Mouse (Mus musculus) liver, embryonic 14.5 days (tissue): ENCODE data around the gene Arhgap27. TPM values are rescaled to one million over a fixed set of nuclear protein-coding genes. Genes with fewer than 3 reads are reported as not detected.

Experiments
- ATAC-seq: fragments of 200-750 bp; cut with Nextera tagmentation; 2 replicates; pipeline ENCODE4 v1.8.0; 2017; ENCODE audit warnings: moderate number of reproducible peaks, mild to moderate bottlenecking, moderate library complexity; ENCODE audit not compliant: insufficient read depth
- DNase-seq, 3 experiments: peaks; one replicate each; pipeline ENCODE4 v3.0.0-alpha.2; 2012 to 2013; ENCODE audit warnings: low read depth in 3 of 3, low spot score in 3 of 3
- H3K27ac ChIP-seq: fragments of 300-500 bp; sonication (generic); 2 replicates; pipeline ENCODE4 v1.5.1; 2014; ENCODE audit warnings: moderate library complexity, mild to moderate bottlenecking, control low read depth, inconsistent platforms
- H3K27me3 ChIP-seq: fragments of 300-500 bp; sonication (generic); 2 replicates; pipeline ENCODE4 v1.6.1; 2014; ENCODE audit warnings: mild to moderate bottlenecking, low read length, moderate library complexity; ENCODE audit not compliant: control insufficient read depth, insufficient read depth
- H3K36me3 ChIP-seq: fragments of 300-500 bp; sonication (generic); replicated peaks from 2 replicates; pipeline ENCODE4 v1.6.1; 2014; ENCODE audit warnings: low read depth; ENCODE audit not compliant: control insufficient read depth, insufficient read depth
- H3K4me1 ChIP-seq, 2 experiments: fragments of 200-500 bp in 1 of 2; fragments of 300-500 bp in 1 of 2; sonication (generic) in 1 of 2; replicated peaks; 2 replicates each; pipeline ENCODE4 v1.6.1; 2012 to 2014; ENCODE audit warnings: antibody characterized with exemption in 1 of 2, inconsistent platforms in 1 of 2, low read length in 1 of 2; ENCODE audit not compliant: control insufficient read depth in 2 of 2, insufficient read depth in 2 of 2
- H3K4me2 ChIP-seq: fragments of 300-500 bp; sonication (generic); 2 replicates; pipeline ENCODE4 v1.6.1; 2014; ENCODE audit warnings: low read depth, mild to moderate bottlenecking, control low read depth, moderate library complexity
- H3K4me3 ChIP-seq, 2 experiments: fragments of 200-500 bp in 1 of 2; fragments of 300-500 bp in 1 of 2; sonication (generic) in 1 of 2; 2 replicates each; pipeline ENCODE4 v1.5.1; 2012 to 2014; ENCODE audit warnings: low read depth in 2 of 2, low read length in 2 of 2, mild to moderate bottlenecking in 2 of 2, control low read depth in 1 of 2, inconsistent platforms in 1 of 2, moderate library complexity in 1 of 2; ENCODE audit not compliant: insufficient read depth in 1 of 2
- H3K9ac ChIP-seq: fragments of 300-500 bp; sonication (generic); replicated peaks from 2 replicates; pipeline ENCODE4 v1.6.1; 2014; ENCODE audit warnings: mild to moderate bottlenecking, control low read depth, moderate library complexity
- H3K9me3 ChIP-seq: fragments of 300-500 bp; sonication (generic); 2 replicates; pipeline ENCODE4 v1.6.1; 2016; ENCODE audit warnings: low read length, mixed read lengths; ENCODE audit not compliant: control insufficient read depth
- CTCF ChIP-seq: IDR thresholded peaks from 2 replicates; pipeline ENCODE4 v1.5.1; 2016; ENCODE audit warnings: antibody characterized with exemption, low read depth, control low read depth
- EP300 ChIP-seq: IDR thresholded peaks from 2 replicates; pipeline ENCODE4 v1.6.1; 2016; ENCODE audit warnings: antibody characterized with exemption, low read depth
- WGBS: fragments of 180-500 bp; shearing (Covaris S2); extraction: QIAGEN DNeasy Blood & Tissue Kit; methylation state at CpG from one replicate; pipeline ENCODE4 v1.1.7; 2014; ENCODE audit not compliant: insufficient replicate concordance; 5-methylcytosine and 5-hydroxymethylcytosine counted together
- polyA plus RNA-seq, 2 experiments: library from polyadenylated mRNA; depleted of rRNA in 1 of 2; stranded (reverse) in 1 of 2; unstranded in 1 of 2; fragments of >200 nt; fragmentation: Nextera tagmentation in 1 of 2; extraction: Ambion mirVana in 1 of 2; gene quantifications; 2 replicates each; pipeline versions ENCODE4 v1.2.1 to v1.2.3; 2012 to 2014

The Arhgap27 gene
- polyA plus RNA-seq, 2 experiments = 1.4 to 2.6 TPM

GRCm38 (mm10) chr11:103375772-103376171 lies 12.3 kb upstream of the Arhgap27 start:
- H3K27me3 ChIP-seq = no peaks in the 10 kb centered on the region
- ATAC-seq = no peak
- DNase-seq = no peak
- H3K27ac ChIP-seq = no peak overlapping the region
- no peaks in the 10 kb centered on the region for H3K4me1 ChIP-seq
- 55% methylated on average over 5 of the region's 5 CpGs for WGBS
- H3K4me2 ChIP-seq = no peak overlapping the region
- H3K9ac ChIP-seq = no peak overlapping the region
- TF ChIP-seq CTCF (no peak), EP300 (no peak)
- H3K9me3 ChIP-seq = no peaks in the 10 kb centered on the region
- H3K36me3 ChIP-seq = peaks cover 4% of the 10 kb centered on the region
- no peak overlapping the region for H3K4me3 ChIP-seq

DNA sequence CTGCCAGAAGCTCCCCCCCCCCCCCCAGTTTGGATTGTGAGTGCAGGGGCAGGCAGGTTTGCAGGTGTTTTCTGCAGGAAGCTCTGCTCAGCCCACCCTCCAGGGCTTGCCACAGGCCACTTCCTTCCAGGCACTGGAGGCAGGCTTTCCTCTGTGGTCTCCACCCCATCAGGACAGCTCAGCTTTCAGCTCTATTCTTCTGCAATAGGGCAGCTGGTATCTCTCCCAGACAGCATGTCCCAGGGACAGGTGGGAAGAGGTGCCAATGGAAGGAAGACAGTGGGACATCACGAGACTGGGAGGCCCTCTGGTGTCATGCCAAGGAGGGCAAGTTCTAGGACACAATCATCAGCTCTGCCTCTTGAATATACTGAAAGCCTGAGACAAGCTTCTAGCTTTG lies 11.8 kb upstream of the Arhgap27 start:
- Histone ChIP-seq H3K4me3 (no peak overlapping the region), H3K27ac (no peak overlapping the region), H3K4me2 (no peak overlapping the region), H3K9ac (no peak overlapping the region), H3K9me3 (no peaks in the 10 kb centered on the region), H3K27me3 (no peaks in the 10 kb centered on the region), H3K4me1 (no peaks in the 10 kb centered on the region), H3K36me3 (peaks cover 6% of the 10 kb centered on the region)
- DNase-seq = no peak
- 23% methylated on average over 1 of the region's 1 CpGs for WGBS
- TF ChIP-seq EP300 (no peak), CTCF (no peak)
- ATAC-seq = no peak

GRCm38 (mm10) chr11:103373922-103374321 lies 10.4 kb upstream of the Arhgap27 start:
- peaks cover 2% of the 10 kb centered on the region for H3K36me3 ChIP-seq

GRCm38 (mm10) chr11:103372561-103372960 lies 9.1 kb upstream of the Arhgap27 start:
- peaks cover 2% of the 10 kb centered on the region for H3K36me3 ChIP-seq
- TF ChIP-seq EP300 = no peak
- TF ChIP-seq CTCF = no peak
- 67% methylated on average over 4 of the region's 4 CpGs for WGBS
- no peaks in the 10 kb centered on the region for H3K9me3 ChIP-seq
- no peak overlapping the region for H3K9ac ChIP-seq
- no peaks in the 10 kb centered on the region for H3K4me1 ChIP-seq
- no peak overlapping the region for H3K4me2 ChIP-seq
- DNase-seq = no peak
- H3K27me3 ChIP-seq = no peaks in the 10 kb centered on the region
- no peak overlapping the region for H3K27ac ChIP-seq
- ATAC-seq = no peak
- no peak overlapping the region for H3K4me3 ChIP-seq

More at GRCm38 (mm10) chr11:103373922-103374321, 10.4 kb upstream of the Arhgap27 start:
- DNase-seq (no peak), ATAC-seq (no peak)
- no peak overlapping the region for H3K4me3 ChIP-seq
- H3K27ac ChIP-seq = no peak overlapping the region
- H3K27me3 ChIP-seq = no peaks in the 10 kb centered on the region
- no peaks in the 10 kb centered on the region for H3K9me3 ChIP-seq
- H3K4me2 ChIP-seq = no peak overlapping the region
- WGBS = 82% methylated on average over 9 of the region's 9 CpGs
- H3K4me1 ChIP-seq = no peaks in the 10 kb centered on the region
- TF ChIP-seq CTCF = no peak
- TF ChIP-seq EP300 = no peak
- no peak overlapping the region for H3K9ac ChIP-seq

- no peak overlapping the region for H3K4me3 ChIP-seq
- H3K9ac ChIP-seq = no peak overlapping the region
- H3K36me3 ChIP-seq = peaks cover 2% of the 10 kb centered on the region
- no peaks in the 10 kb centered on the region for H3K4me1 ChIP-seq
- WGBS = 68% methylated on average over 3 of the region's 3 CpGs
- no peaks in the 10 kb centered on the region for H3K9me3 ChIP-seq
- no peak overlapping the region for H3K27ac ChIP-seq
- DNase-seq (no peak), ATAC-seq (no peak)
- TF ChIP-seq CTCF (no peak), EP300 (no peak)
- no peak overlapping the region for H3K4me2 ChIP-seq
- no peaks in the 10 kb centered on the region for H3K27me3 ChIP-seq
Measured at GRCm38 (mm10) chr11:103372068-103372467, 8.6 kb upstream of the Arhgap27 start.

DNA sequence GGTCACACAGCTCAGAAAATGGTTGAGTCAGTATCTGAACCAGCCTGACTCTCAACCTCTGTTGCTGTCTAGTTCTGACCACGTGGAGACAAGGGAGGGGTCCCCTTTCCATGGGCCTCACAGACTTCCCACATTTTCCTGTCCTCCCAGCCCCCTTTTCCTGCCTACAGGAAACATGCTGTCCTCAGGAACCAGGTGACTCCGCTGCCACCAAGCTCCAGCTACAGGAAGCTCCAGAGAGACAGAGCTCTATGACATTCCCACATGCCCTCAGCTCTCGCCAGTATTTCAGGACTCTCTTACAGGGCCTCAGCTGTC lies 7.7 kb upstream of the Arhgap27 start:
- H3K36me3 ChIP-seq = peaks cover 2% of the 10 kb centered on the region
- no peak overlapping the region for H3K4me3 ChIP-seq
- no peaks in the 10 kb centered on the region for H3K9me3 ChIP-seq
- DNase-seq = no peak
- H3K27me3 ChIP-seq = no peaks in the 10 kb centered on the region
- H3K4me1 ChIP-seq = no peaks in the 10 kb centered on the region
- 41% methylated on average over 3 of the region's 3 CpGs for WGBS
- H3K27ac ChIP-seq = no peak overlapping the region
- no peak for ATAC-seq
- H3K9ac ChIP-seq = no peak overlapping the region
- no peak overlapping the region for H3K4me2 ChIP-seq
- TF ChIP-seq CTCF (no peak), EP300 (no peak)
